Mouse (Mus musculus): ENCODE data around the gene Crlf1.

Gene Crlf1

DNA sequence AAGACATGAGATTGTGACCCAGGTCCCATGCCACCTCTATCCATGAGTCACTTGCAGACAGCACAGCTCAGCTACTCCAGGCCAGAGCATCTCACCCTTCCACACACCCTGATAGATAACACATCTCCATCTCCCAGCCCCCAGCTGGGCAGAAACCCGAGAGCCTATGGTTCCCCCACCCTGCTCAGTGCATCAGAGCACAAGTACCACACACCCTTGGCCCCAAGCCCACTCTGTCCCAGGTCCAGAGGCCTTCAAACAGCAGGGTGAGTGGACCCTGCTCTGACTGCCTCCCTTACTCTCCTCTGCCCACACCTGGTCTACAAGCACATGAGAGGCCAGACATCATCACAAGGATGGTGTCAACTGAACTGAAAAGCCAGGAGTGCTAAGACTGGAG is 25.1 kb upstream of the Crlf1 start:
- in situ Hi-C loops (cut with MboI; ENCODE audit: low sequenced_read_pairs), result no loop called here

DNA sequence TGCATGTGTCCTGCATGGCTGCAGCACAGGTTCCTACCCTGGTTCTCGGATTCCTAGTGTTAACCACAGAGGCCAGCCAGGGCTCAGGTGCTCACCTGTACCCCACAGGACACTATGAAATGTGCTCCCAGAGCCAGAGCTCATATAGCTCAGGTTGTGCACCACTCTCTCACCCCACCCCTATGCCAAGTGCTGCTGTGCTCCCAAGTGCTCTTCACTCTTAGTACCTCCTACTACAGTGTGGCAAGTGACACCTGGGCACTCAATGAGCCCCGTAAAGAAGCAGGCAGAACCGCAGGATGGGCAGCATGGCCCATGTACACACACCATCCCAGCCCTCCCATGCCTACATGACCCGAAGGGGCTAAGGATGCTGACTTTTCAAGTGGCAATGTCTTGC is 24.2 kb upstream of the Crlf1 start:
- in situ Hi-C loops (cut with MboI; ENCODE audit: low sequenced_read_pairs), result no loop called here

DNA sequence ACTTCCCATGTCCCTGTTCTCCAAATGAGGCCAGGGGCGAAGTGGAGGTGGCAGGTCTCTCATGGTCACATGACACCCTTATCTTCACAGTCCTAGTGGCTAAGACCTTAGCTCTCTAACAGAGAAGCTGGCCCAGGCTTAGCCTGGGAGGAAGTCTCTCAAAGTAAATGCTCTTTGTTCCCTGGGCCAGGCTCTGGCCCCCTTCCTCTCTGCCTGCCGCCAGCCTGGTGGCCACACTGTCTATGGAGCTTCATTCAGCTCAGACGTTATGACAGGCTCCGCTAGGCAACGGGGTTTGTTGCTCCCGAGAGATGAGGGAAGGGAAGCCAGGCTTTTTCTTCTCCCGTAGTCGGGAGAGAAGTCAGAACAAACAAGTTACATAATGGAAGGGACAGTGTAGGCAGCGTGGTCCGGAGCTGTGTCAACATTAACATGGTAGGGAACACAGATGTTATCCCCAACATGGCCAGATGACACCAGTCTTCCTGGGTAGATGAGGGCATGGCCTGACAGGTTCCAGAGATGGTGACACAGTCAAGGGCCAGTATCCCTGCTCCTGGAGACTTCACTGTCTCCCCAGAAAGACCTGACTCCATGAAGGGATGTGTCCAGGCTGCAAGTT is 23.6 kb upstream of the Crlf1 start:
- in situ Hi-C loops (cut with MboI; ENCODE audit: low sequenced_read_pairs), result no loop called here

DNA sequence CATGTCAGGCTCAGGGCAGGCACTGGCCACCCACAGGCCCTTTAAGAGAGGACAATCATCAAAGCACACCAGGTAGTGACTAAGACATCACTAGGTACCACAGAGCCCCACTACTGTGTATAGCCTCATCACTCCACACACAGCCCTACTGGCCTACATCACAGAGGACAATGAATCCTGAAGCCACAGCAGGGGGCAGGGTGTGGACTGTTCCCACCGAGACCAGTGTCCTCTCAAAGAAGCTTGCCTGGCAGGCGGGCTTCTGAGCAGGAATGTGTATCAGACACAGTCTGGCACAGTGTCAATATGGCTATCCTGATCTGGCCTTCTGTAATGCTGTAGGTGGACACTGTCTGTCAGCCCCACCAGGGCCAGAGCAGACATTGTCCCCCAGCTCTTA is 23.0 kb upstream of the Crlf1 start:
- in situ Hi-C loops (cut with MboI; ENCODE audit: low sequenced_read_pairs), result no loop called here

DNA sequence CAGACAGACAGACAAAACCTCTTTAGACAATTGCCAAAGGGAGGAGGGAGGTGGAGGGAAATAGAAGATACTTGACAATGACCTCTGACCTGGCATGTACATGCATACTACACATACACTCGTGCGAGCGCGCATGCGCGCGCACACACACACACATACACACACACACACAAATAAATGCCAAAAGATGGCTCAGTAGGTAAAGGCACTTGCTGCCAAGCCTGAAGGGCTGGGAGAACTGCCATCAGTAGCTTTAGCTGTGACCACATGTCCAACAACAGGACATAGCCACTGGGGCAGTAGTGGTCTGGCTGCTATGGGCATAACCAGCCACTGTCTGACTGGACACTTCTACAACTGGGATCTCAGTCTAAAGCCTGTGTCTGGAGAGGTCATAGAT is 21.1 kb upstream of the Crlf1 start:
- in situ Hi-C loops (cut with MboI; ENCODE audit: low sequenced_read_pairs), result no loop called here

DNA sequence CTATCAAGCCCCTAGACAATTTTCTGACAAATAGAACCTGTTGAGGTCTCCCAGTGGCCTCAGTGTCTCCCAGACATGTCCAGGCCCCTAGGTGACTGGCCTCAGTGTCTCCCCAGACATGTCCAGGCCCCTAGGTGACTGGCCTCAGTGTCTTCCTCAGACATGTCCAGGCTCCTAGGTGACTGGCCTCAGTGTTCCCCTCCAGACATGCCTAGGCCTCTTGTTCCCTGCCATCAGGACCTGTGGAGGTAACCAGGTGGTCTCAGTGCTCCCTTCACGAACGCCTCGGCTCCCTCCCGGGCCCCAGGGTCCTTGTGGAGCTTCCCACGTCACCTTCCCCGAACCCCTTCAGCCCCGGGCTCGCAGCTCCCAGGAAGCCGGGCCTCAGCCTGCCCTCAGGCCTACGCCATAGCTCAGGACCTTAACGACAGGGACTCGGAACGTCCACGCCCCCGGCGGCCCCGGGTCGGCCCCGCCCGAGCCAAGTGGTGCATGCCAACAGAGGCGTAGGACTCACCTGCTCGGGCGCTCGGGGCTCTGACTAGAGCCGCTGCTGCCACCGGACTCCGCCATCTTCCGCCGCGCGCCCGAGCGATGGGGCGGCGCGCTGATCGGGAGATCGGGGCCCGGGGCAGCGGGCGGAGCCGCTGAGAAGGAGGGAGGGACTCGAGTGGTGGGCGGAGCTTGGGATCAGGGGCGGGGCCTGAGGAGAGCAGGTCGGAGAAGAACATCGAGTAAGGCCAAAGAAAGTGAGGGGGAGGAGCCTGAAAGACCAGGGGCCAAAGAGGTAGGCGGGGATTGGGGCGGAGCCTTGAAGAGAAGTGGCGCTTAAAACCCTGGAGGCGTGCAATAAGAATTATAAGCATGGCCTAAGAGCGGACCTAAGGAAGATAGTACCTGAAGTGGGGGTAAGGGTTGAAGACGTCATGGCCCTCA is 16.4 kb upstream of the Crlf1 start, which contains the start of gene Klhl26:
Gene Klhl26, minus strand, starts transcription at position 636 of the 936 bp plus-strand sequence.
- in situ Hi-C loops (cut with MboI; ENCODE audit: low sequenced_read_pairs), result no loop called here

DNA sequence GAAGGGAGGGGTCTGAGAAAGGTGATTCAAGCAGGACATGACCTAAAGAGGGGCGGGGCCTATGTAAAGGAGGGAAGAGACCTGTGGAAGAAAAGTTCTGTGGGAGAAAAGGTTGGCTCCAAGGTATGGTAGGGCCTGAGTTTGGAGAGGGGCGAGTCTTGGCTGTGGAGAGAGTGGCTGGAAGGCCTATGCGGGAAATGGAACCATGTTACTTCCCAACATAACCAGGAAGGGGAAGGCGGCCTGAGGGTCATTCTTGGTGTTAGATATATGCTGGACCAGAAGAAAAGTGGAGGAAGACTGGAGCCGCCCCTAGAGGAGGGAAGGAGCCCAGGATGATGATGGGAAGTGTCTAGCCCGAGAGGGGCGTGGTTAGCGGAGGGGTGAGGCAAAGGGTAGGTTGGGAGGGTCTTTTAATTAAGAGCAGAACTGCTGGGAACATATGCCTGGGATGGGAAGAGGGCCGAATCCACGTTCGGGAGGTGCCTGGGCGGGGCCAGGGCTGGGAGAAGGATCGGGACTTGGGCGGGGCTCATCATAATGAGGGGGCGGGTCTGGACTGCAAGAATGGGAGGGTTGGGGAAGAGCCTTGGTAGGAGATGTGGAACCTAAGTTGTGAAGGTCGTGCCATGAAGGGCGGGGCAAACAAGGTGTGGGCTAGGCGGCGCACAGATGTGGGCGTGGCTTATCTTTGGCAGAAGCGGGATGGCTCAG is 15.5 kb upstream of the Crlf1 start:
- in situ Hi-C loops (cut with MboI; ENCODE audit: low sequenced_read_pairs), result no loop called here

DNA sequence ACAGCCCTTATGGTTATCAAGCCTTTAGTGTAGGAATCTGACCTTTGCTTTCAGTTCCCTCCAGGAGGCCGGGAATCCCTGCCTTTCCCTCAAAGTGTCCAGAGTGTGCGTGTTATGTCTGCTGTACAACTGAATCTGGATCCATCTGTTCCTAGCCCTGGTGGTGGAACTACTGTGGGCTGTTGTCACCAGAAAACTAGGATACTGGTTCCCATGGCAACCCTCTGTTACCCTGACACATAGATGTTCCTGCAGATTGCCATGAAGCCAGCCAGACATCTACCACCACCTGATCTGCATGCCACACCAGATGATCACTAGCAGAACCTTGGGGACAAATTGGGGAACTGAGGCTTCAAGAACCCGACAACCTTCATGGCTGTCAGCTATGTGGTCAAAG is 11.1 kb upstream of the Crlf1 start:
- in situ Hi-C loops (cut with MboI; ENCODE audit: low sequenced_read_pairs), result no loop called here

DNA sequence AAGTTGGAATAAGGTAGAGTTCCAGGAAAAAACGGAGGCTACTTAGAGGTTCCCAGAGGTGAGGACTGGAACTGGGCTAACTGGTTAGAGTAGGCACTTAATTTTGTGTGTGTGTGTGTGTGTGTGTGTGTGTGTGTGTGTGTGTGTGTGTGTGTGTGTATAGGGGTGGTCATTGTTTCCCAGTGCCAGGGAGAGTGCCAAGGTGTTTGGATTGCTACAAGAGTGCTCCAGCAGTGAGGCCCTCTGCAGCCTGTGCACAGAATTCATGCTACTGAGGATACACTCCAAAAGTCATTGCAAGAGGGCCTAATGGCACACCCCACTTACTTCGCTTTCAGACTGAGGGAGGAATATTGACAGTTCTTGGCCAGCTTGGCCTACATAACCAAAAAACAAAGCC is 10.0 kb upstream of the Crlf1 start:
- in situ Hi-C loops (cut with MboI; ENCODE audit: low sequenced_read_pairs), result no loop called here

DNA sequence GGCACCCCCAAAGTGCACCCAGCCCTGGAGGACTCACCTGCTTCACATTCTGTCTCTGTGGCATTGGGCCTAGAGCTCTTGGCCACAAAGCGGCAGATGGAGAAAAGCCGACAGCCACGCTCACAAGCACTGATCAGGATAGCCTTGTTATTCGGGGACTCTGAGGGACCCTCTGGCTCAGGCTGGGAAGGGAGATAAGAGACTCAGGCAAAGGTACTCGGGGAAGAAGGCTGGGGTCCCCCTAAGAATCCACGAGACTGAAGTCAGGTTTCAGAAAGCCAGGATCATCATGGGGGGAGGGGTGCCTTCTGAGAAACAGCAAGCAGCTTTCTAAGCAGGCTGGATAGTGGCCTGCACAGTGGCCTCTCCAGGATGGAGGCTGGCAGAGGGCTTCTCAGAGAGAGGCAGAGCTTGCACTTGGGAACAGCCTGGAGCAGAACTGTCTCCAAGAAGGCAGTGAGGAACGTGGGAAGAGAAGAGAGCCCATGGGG is 6.7 kb upstream of the Crlf1 start:
- in situ Hi-C loops (cut with MboI; ENCODE audit: low sequenced_read_pairs), result no loop called here

DNA sequence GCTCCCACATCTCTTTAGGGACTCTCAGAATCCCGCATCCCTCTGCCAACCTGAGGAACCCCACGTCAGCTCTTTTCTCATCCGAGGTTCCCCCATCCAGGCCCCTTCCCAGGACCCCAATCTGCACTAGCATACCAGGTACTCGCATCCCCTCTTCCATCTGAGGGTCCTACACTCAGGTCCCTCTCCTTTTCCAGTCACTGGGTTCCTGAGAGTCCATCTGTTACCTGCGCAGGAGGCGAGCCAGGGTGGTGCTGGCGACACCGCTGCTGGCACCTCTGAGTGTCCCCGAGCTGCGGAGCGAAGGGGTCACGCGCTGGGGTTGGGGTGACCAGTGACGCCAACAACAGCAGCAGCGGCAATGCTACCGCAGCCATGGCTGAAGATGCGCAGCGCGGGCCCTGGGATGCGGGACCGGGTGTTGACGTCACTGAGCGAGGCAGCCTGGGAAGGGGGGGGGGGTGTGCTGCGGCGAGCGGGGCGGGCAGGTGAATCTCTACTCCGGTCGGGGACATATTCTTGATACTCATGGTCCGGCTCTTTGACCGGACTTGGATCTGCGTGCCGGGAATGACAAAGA is 5.9 kb upstream of the Crlf1 start, which contains the start of gene Tmem59l:
Gene Tmem59l, minus strand, starts transcription at position 418 of the 580 bp plus-strand sequence.
- in situ Hi-C loops (cut with MboI; ENCODE audit: low sequenced_read_pairs), result no loop called here

DNA sequence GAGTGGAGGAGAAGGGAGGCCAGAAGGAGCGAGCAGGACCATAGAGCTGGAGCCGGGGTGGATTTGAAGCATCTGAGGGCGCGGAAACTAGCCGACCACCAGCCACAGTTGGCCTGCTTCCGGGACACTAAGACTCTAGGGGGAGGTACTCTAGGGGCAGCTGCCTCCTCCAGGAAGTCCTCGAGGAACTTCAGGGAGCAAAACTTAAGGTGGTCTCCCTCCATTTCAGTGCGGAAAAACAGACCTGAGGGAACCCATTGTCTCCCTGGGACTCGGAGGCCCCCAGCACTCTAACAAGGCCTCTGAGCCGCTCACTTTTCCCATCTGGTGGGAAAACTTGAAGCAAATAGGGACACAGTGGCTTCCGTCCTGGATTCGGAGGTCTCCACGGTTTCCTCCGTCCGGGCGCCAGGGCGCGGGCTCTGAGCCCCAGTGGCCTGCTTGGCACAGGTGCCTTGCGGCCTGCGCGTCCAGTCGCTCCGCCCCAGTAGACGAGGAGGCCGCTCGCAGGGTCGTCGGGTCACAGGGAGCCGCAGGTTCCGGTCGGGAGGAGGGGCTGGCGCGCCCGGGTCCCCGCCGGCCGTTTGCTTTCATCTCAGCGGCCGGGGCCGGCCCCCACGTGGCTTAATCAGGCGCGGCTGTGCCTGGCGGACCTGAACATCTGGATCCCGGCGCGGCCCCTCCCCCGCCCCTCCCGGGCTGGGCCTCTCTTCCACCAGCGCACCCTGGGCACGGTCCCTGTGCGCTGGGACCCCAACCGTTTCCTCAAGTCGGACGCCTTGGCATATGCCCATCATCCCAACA is 4.8 kb upstream of the Crlf1 start:
- in situ Hi-C loops (cut with MboI; ENCODE audit: low sequenced_read_pairs), result no loop called here

DNA sequence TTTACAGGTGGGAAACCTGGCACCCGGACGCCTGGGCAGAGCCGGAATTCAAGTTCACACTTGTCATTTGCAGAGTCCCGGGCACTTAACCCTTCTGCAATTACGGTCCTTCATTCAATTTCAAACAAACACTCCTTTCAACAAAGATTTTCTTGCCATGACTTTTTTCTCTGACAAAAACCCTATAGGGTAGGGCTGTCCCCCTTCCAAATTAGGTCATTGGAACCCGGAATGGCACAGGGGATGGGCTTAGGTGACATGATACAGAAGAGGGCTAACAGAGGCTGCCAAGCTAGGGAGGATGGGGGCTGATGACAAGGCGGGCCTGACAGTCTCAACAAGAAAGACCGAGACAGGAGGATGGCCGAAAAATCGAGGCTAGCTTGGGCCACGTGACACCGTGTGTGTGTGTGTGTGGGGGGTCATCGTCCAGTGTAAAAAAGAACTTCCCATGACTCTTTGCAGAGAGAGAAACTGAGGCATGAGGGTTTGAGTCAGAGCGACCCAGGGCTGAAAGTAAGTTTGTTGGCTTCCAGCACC is 4.0 kb upstream of the Crlf1 start:
- in situ Hi-C loops (cut with MboI; ENCODE audit: low sequenced_read_pairs), result no loop called here

DNA sequence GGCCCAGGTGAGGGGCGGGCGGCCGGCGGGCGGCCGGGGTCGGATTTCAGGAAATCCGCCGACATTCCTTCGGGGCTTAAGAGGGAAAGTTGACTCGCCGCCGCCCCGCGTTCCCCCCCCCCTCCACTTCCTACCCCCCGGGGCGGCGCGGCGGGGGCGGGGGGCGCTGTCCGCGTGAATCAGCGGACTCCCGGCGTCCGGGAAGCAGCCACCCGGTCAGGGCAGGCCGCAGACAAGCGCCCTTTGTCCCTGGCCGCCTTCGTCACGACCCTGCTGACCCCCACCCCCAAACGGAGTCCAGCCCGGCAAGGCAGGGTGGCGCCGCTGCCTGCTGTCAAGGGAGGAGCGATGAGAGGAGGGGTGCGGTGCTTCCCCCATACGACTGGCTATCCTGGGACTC is 3.4 kb upstream of the Crlf1 start:
- in situ Hi-C loops (cut with MboI; ENCODE audit: low sequenced_read_pairs), result no loop called here

DNA sequence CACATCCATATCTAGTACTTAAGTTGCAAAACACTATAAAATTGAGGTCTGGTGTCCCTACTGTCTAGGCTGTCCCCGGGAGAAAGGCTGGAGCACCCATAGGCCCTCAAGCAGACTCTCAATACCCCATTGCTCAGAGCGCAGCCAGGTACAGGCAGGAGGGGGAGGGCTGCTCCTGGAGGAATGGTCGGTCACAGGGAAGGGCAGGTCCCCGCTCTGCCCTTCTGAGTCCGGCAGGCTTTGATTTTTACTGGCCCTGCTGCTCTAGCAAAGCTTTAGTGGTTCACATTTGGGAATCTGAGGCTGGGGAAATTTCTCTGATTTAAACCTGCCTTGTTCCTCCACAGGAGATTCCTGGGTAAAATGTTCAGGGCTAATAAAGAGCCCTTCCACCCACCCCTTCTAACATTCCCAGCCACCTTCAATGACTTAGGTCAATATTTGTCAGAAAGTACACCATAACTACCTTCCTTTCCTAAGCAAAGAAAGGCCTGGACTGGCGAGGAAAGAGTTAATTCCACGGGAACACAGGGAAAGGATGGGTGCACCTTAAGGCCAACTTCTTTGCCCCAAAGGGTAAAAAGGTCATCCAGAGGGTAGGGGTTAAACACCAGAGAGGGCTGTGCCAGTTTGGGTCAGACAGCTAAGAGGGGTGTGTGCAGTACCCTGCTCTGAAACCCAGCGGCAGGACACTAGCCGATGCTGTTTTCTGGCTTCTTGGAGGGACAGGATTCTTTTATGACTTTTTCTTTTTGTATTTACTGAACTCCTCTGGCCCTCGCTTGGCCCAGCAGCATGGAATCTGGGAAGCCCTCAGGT is 2.7 kb upstream of the Crlf1 start:
- in situ Hi-C loops (cut with MboI; ENCODE audit: low sequenced_read_pairs), result no loop called here

DNA sequence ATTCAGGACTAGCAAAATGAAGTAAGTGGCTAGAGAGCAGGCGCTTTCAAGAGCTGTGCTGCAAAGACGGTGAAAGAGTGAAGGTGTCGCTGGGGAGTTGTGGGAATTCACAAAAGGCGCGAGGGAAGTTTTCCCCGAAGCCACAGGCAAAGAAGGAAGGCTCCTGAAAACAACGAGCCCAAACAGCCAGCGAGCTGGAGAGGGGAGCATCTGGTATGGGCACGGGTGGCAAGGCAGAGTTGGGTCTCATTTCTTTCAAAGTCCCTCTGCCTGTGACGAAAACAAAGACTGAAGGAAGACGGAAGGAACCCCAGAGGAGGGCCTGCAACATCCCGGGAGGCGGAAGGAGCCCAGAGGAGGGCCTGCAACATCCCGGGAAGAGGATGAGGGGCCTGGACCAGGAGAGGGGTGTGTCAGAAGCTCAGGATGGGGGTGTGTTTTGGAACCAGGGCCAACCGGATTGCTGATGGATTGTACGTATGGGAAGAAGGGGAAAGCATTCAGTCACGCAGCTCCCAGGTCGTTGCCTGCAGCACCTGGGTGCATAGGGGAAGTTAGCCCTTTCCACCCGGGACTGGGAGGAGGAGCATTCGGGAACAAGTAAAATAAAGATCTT is 2.0 kb upstream of the Crlf1 start:
- in situ Hi-C loops (cut with MboI; ENCODE audit: low sequenced_read_pairs), result no loop called here

DNA sequence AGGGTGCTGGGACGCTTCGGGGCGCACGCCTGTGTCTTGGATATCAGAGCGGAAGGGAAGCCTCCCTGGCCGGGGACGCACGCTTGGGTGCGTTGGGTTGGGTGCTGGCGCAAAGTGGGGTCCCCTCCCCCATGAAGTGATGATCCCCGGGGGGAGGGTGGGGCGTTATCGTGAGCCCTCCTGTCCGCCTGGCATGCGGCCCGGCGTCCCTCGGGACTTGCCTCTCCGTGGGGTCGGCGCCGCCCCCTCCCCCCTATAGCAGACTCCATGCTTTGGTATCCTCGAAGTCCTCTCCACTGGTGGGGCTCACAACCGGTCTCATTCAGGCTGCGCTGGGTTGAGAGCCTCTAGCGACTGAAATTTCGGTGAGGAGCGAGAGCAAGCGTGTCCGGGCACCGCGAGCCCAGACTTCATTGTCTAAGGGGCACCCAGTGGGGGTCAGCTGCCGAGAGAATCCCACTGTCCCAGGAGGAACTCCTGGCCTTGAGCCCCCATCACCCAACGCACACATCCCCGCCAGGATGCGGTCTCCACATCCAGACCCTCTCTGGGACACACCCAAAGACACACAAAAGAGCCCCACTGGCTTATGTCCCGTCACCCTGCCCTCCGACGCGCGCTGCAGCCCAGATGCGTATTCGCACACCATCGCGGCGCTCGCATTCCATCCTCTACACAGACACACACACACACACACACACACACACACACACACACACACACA is 896 bp downstream of the Crlf1 start:
- in situ Hi-C loops (cut with MboI; ENCODE audit: low sequenced_read_pairs), result no loop called here

DNA sequence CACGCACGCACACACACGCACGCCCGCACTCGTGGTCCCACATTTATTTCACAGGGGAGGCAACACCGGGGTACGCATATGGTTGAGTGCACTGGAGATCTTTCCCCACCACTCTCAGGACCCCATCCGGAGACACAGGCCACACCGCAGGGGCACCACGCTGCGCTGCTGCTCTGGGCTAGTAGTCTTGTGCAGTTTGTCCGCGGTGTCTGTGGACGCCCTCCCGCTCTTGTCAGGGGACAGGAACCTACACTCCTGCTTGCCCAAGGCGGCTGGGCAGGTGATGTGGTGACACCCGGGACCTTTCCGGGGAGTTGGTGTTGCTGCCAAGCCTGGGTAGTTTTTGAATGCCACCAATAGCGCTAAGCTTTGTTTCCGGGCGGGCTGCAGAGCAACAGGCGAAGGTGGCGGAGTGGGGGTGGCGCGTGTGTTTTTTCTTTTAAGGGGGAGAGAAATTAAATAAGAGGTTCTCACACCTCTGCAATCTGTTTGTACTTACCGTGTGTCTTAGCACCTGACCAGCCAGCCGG is 1.5 kb downstream of the Crlf1 start:
- in situ Hi-C loops (cut with MboI; ENCODE audit: low sequenced_read_pairs), result no loop called here
